Mouse (Mus musculus): Measurements from ENCODE around the gene Ndufa11. TPM values are rescaled to one million over a fixed set of nuclear protein-coding genes. Genes with fewer than 3 reads are reported as not detected.
A peak's percentile ranks its signal among the peaks of the same experiment; 100 is the strongest.

The Ndufa11 gene
- polyA plus RNA-seq, 1 experiment from 2014 or later, result 425 TPM

DNA sequence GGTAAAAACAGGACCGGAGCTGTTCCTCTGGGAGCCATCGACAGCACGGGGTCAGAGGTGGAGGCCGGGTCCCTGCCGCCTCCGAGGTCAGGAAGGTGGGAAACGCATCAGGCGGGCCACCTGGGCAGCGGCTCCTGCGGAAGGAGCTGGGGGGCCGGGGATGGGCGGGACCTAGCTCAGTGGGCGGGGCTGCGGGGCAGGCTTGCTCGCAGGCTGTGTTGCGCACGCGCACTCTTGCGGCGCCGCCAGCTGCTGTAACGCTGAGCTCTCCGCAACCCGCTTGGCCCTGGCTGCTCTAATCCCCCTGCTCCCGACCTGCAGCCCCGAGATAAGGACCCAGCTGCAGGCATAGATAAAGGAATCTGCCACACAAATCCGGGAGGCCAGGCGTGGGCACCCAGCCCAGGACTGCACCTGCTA is 44.4 kb downstream of the Ndufa11 start:
- Histone ChIP-seq H3K4me3 (replicated peaks) (peak overlapping the region; percentile 56), H3K9ac (peak overlapping the region; percentile 39), H3K36me3 (peaks cover 4% of the 10 kb centered on the region), H3K4me2 (replicated peaks) (peak overlapping the region; percentile 89), H3K27me3 (no peaks in the 10 kb centered on the region; the same call in 1 of the 2 replicates), H3K27ac (replicated peaks) (peak overlapping the region; percentile 72), H3K4me1 (peaks cover 48% of the 10 kb centered on the region), H3K9me3 (replicated peaks) (no peaks in the 10 kb centered on the region)
- WGBS, result under 1% methylated on average over 28 of the region's 28 CpGs
- peak; percentile 17; the same call in 1 of the 2 replicates for ATAC-seq (ENCODE audit: insufficient number of reproducible peaks, low FRiP score, low TSS enrichment, low read depth)

- Histone ChIP-seq H3K4me2 (replicated peaks) (no peak overlapping the region), H3K4me1 (peaks cover 37% of the 10 kb centered on the region), H3K27me3 (no peaks in the 10 kb centered on the region), H3K27ac (replicated peaks) (no peak overlapping the region), H3K9ac (no peak overlapping the region), H3K4me3 (replicated peaks) (no peak overlapping the region), H3K36me3 (peaks cover 14% of the 10 kb centered on the region), H3K9me3 (replicated peaks) (no peaks in the 10 kb centered on the region)
- no peak for ATAC-seq (ENCODE audit: insufficient number of reproducible peaks, low FRiP score, low TSS enrichment, low read depth)
- WGBS, result 52% methylated on average over 27 of the region's 27 CpGs
These were observed 45.5 kb downstream of the Ndufa11 start for GRCm38 (mm10) chr17:56762769-56763731.

DNA sequence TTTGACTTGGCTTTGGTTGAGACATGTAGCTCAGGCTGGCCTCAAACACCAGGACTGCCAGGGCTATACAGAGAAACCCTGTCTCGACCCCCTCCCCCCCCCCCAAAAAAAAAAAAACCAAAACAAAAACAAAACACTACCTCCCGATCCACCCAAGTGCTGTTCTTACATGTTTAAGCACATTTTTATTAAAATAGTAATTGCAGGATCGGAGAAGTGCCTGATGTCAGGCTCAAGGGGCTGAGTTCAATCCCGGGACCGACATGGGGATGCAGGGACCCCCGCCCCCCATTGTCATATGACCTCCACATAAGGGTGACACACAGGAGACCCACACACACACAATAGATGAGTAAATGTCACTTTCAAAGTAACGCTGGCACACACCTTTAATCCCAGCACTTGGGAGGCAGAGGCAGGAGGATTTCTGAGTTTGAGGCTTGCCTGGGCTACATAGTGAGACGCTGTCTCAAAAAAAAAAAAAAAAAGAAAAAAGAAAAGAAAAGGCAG is 46.2 kb downstream of the Ndufa11 start:
- H3K27me3 ChIP-seq, result no peaks in the 10 kb centered on the region
- no peak for ATAC-seq (ENCODE audit: insufficient number of reproducible peaks, low FRiP score, low TSS enrichment, low read depth)
- H3K4me1 ChIP-seq, result peaks cover 30% of the 10 kb centered on the region
- no peak overlapping the region for H3K9ac ChIP-seq
- WGBS, result 75% methylated on average over 8 of the region's 8 CpGs
- H3K4me3 ChIP-seq (replicated peaks), result peak overlapping the region; percentile 83
- peaks cover 22% of the 10 kb centered on the region for H3K36me3 ChIP-seq
- no peaks in the 10 kb centered on the region for H3K9me3 ChIP-seq (replicated peaks)
- peak overlapping the region; percentile 97; the same call in 1 of the 2 replicates for H3K27ac ChIP-seq (replicated peaks)
- peak overlapping the region; percentile 76 for H3K4me2 ChIP-seq (replicated peaks)

DNA sequence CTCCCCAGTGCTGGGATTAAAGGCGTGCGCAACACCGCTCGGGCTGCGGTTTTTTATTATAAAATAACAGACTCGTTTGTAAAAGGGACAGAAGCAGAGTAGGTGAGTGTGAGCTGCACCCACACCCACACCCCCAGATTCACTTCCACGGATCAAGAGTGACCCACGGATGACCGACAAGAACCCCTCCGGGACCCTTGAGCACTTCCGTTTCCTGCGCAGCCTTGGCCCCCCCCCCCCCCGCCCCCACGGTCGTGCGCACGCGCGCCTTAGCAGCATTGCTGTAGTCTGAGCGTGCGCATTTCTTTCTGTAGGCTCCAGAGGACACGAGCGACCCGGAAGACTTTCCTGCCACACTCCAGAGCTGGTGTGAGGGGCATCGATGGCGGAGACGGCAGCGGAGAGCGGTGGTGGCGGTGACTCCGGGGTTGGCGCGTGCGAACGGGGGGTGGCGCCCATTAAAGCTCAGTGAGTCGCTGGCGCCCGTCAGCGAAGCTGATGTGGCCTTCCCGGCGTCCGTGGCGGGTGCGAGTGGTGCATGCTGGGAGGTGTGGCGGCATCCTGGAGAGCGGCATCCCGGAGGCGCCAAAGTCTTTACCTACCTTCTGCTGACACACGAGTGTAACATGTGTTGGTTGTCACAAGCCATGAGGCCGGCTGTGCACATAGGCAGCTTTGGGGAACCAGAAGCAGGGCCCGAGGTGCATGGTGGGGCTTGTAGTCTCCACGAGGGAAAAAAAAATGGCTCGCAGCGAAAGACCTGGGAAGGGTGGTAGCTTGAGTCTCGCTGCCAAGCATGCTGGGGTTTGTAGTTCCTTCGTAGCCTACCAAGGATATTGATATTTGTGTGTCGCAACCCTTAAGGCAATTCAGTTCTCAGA is 47.1 kb downstream of the Ndufa11 start, which contains the start of gene Dus3l:
Gene Dus3l (plus strand): TSS at position 284 of the 881 bp plus-strand sequence.
- Histone ChIP-seq H3K9ac (peak within 1 kb of the TSS; percentile 66), H3K27me3 (no peaks in the 10 kb centered on the region), H3K36me3 (peaks cover 31% of the 10 kb centered on the region), H3K9me3 (replicated peaks) (no peaks in the 10 kb centered on the region), H3K4me1 (peaks cover 29% of the 10 kb centered on the region), H3K4me2 (replicated peaks) (peak within 1 kb of the TSS; percentile 76), H3K27ac (replicated peaks) (peak within 1 kb of the TSS; percentile 97), H3K4me3 (replicated peaks) (peak within 1 kb of the TSS; percentile 83)
- peak; percentile 88 for ATAC-seq (ENCODE audit: insufficient number of reproducible peaks, low FRiP score, low TSS enrichment, low read depth)
- WGBS, result 1% methylated on average over 58 of the region's 58 CpGs

GRCm38 (mm10) chr17:56765431-56765830 is 47.9 kb downstream of the Ndufa11 start:
- Histone ChIP-seq H3K36me3 (peaks cover 34% of the 10 kb centered on the region), H3K4me2 (replicated peaks) (peak overlapping the region; percentile 76), H3K4me3 (replicated peaks) (peak overlapping the region; percentile 83), H3K9me3 (replicated peaks) (no peaks in the 10 kb centered on the region), H3K27me3 (no peaks in the 10 kb centered on the region), H3K4me1 (peaks cover 29% of the 10 kb centered on the region), H3K9ac (0 out of 2 replicates have a peak overlapping the region, but pooled peaks have one; percentile 66), H3K27ac (replicated peaks) (peak overlapping the region; percentile 97; the same call in 1 of the 2 replicates)
- WGBS, result 51% methylated on average over 12 of the region's 12 CpGs
- ATAC-seq (ENCODE audit: insufficient number of reproducible peaks, low FRiP score, low TSS enrichment, low read depth), result no peak

GRCm38 (mm10) chr17:56766631-56767405 is 49.3 kb downstream of the Ndufa11 start:
- peaks cover 43% of the 10 kb centered on the region for H3K36me3 ChIP-seq
- 94% methylated on average over 27 of the region's 27 CpGs for WGBS
- ATAC-seq (ENCODE audit: insufficient number of reproducible peaks, low FRiP score, low TSS enrichment, low read depth), result no peak

DNA sequence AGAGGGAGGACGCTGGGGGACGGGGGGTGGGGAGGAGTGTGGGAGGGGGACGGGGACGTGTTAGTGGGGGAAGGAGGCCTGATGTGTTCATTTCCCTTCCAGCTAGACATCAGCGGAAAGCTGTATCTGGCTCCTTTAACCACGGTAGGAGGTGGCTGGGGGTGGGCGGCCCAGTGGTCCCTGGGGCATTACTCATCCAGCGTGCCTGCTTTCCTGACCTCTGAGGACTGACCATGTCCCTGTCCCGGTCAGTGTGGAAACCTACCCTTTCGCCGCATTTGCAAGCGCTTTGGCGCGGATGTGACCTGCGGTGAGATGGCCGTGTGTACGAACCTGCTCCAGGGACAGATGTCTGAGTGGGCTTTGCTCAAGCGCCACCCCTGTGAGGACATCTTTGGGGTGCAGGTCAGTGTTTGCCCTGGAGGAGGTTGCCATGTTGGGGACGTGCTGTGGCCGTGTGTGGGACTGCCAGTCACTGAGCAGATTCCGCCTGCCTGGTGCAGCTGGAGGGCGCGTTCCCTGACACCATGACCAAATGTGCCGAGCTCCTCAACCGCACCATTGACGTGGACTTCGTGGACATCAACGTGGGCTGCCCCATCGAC is 50.1 kb downstream of the Ndufa11 start:
- Histone ChIP-seq H3K9me3 (replicated peaks) (no peaks in the 10 kb centered on the region), H3K4me3 (replicated peaks) (no peak overlapping the region), H3K4me2 (replicated peaks) (no peak overlapping the region), H3K4me1 (peaks cover 15% of the 10 kb centered on the region), H3K27ac (replicated peaks) (no peak overlapping the region), H3K9ac (no peak overlapping the region), H3K27me3 (no peaks in the 10 kb centered on the region), H3K36me3 (peaks cover 43% of the 10 kb centered on the region)
- ATAC-seq (ENCODE audit: insufficient number of reproducible peaks, low FRiP score, low TSS enrichment, low read depth), result no peak
- WGBS, result 91% methylated on average over 29 of the region's 29 CpGs

More at GRCm38 (mm10) chr17:56766631-56767405, 49.3 kb downstream of the Ndufa11 start:
- Histone ChIP-seq H3K9ac (no peak overlapping the region), H3K27ac (replicated peaks) (no peak overlapping the region), H3K4me3 (replicated peaks) (no peak overlapping the region), H3K4me2 (replicated peaks) (no peak overlapping the region), H3K9me3 (replicated peaks) (no peaks in the 10 kb centered on the region), H3K27me3 (no peaks in the 10 kb centered on the region), H3K4me1 (peaks cover 22% of the 10 kb centered on the region)

DNA sequence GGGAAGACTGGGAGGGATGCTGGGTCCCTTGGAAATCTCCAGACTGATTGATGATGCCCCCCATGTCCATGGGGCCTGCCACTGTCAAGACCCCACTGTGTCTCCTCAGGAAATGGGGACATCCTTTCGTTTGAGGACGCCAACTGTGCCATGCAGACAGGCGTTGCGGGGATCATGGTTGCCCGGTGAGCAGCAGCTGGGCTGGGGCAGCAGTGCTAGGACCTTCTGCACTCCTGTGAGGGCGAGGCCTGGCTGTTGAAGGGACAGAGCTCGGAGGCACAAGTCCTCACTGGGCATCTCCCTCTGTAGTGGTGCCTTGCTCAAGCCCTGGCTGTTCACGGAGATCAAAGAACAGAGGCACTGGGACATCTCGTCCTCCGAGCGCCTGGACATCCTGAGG is 51.4 kb downstream of the Ndufa11 start:
- H3K27ac ChIP-seq (replicated peaks), result no peak overlapping the region
- no peak overlapping the region for H3K4me2 ChIP-seq (replicated peaks)
- no peak overlapping the region for H3K9ac ChIP-seq
- no peak for ATAC-seq (ENCODE audit: insufficient number of reproducible peaks, low FRiP score, low TSS enrichment, low read depth)
- H3K9me3 ChIP-seq (replicated peaks), result no peaks in the 10 kb centered on the region
- peaks cover 8% of the 10 kb centered on the region for H3K4me1 ChIP-seq
- no peak overlapping the region for H3K4me3 ChIP-seq (replicated peaks)
- no peaks in the 10 kb centered on the region for H3K27me3 ChIP-seq
- peaks cover 43% of the 10 kb centered on the region for H3K36me3 ChIP-seq
- WGBS, result 94% methylated on average over 11 of the region's 11 CpGs

GRCm38 (mm10) chr17:56769950-56770349 is 52.4 kb downstream of the Ndufa11 start, which contains the start of gene Prr22:
Gene Prr22 (plus strand): TSS chr17:56770250.
- no peak for ATAC-seq (ENCODE audit: insufficient number of reproducible peaks, low FRiP score, low TSS enrichment, low read depth)
- no peak within 1 kb of the TSS for H3K4me3 ChIP-seq (replicated peaks)
- no peaks in the 10 kb centered on the region for H3K27me3 ChIP-seq
- H3K27ac ChIP-seq (replicated peaks), result no peak within 1 kb of the TSS
- peaks cover 43% of the 10 kb centered on the region for H3K36me3 ChIP-seq
- H3K9ac ChIP-seq, result no peak within 1 kb of the TSS
- no peaks in the 10 kb centered on the region for H3K9me3 ChIP-seq (replicated peaks)
- H3K4me1 ChIP-seq, result peaks cover 8% of the 10 kb centered on the region
- H3K4me2 ChIP-seq (replicated peaks), result no peak within 1 kb of the TSS
- WGBS, result 91% methylated on average over 5 of the region's 5 CpGs
